Mouse (Mus musculus): Measurements from ENCODE around the gene Zfp277.

- no peak for TF ChIP-seq POLR2A (IDR thresholded peaks at IDR 0.05; ENCODE audit: extremely low read depth, insufficient read depth, low read length)
- no peak for TF ChIP-seq CTCF (IDR thresholded peaks at IDR 0.05; ENCODE audit: extremely low read depth, insufficient read depth, low read length)
Measured at GRCm38 (mm10) chr12:40347060-40347698, 98.5 kb downstream of the Zfp277 start.
